Mouse (Mus musculus): ENCODE data around the gene Prss37. TPM values are rescaled to one million over a fixed set of nuclear protein-coding genes. Genes with fewer than 3 reads are reported as not detected.

Prss37 gene
- polyA plus RNA-seq, 1 experiment from 2014 or later, result not detected

Other genes starting within 250 kb of the Prss37 start
- 35.4 and 37.9 TPM in 2 replicates for gene Agk, start 194.3 kb downstream of the Prss37 start, polyA plus RNA-seq (2015; fragmentation: Nextera tagmentation; extraction: Ambion mirVana)
- 8.8 and 9.5 TPM in 2 replicates for gene E330009J07Rik, start 83.4 kb downstream of the Prss37 start, polyA plus RNA-seq (2015; fragmentation: Nextera tagmentation; extraction: Ambion mirVana)
- 0.05 and 0.14 TPM in 2 replicates for gene Wee2, start 80.4 kb downstream of the Prss37 start, polyA plus RNA-seq (2015; fragmentation: Nextera tagmentation; extraction: Ambion mirVana)
- 157 and 160 TPM in 2 replicates for gene Ssbp1, start 48.2 kb downstream of the Prss37 start, polyA plus RNA-seq (2015; fragmentation: Nextera tagmentation; extraction: Ambion mirVana)
- not detected in 2 replicates for gene Tas2r137, start 28.3 kb downstream of the Prss37 start, polyA plus RNA-seq (2015; fragmentation: Nextera tagmentation; extraction: Ambion mirVana)
- gene Tas2r108, start 26.0 kb downstream of the Prss37 start, polyA plus RNA-seq (2015; fragmentation: Nextera tagmentation; extraction: Ambion mirVana), result not detected in 2 replicates
- gene Olfr461, start 35.5 kb upstream of the Prss37 start, polyA plus RNA-seq (2015; fragmentation: Nextera tagmentation; extraction: Ambion mirVana), result 0.05 and 0.10 TPM in 2 replicates
- gene Olfr460, start 50.0 kb upstream of the Prss37 start, polyA plus RNA-seq (2015; fragmentation: Nextera tagmentation; extraction: Ambion mirVana), result not detected in 2 replicates
- gene Clec5a, start 66.3 kb upstream of the Prss37 start, polyA plus RNA-seq (2015; fragmentation: Nextera tagmentation; extraction: Ambion mirVana), result 0.91 and 1.0 TPM in 2 replicates
- 0.16 TPM in 1 of 2 replicates, not detected in the other for gene Tas2r138, start 93.8 kb upstream of the Prss37 start, polyA plus RNA-seq (2015; fragmentation: Nextera tagmentation; extraction: Ambion mirVana)
- gene Mgam, start 109.3 kb upstream of the Prss37 start, polyA plus RNA-seq (2015; fragmentation: Nextera tagmentation; extraction: Ambion mirVana), result 33.7 and 37.0 TPM in 2 replicates